Mouse (Mus musculus): ENCODE results near the gene Ptk7.
"Not testable (repeated sequence)": the region's sequence is repeated elsewhere in the genome, so short reads cannot be mapped to it uniquely, and the experiment has no call there.

The Ptk7 gene

DNA sequence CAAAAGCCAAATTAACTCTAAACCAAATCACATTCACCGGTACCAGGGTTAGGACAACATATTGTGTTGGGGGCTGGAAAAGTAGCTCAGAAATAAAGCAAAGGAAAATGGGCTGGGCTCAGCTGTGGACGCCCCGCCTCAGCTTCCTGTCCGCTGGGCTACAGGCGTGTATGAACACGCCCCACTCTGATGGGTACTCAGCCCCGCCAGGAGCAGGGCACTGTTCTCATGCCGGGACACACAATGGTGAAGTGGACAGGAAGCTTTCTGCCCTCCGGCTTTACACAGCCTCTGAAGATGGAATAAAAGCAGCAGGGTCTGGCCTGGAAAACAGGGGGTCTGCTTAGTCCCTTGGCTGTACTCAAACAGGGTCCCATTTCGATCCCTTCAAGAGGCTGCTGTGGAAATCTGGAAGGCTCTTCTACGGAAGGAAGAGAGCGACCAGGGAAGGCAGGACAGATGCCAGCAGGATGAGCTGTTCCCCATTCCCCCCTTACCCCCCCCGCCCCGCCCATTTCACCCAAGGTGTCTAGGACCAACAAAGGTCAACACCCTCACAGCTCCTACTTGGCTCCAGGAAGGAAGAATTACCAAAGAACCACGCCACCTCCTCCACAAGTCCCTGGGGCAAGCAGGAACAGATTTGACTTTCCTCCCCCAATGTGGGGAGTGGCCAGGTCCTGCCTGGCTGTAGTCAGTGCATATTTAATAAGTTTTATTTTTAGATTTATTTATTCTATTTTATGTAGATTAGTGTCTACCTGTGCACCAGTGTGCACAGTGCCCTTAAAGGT, 19.4 kb downstream of the Ptk7 start:
- no peak for DNase-seq (ENCODE audit: low spot score in 2 of 2)

DNA sequence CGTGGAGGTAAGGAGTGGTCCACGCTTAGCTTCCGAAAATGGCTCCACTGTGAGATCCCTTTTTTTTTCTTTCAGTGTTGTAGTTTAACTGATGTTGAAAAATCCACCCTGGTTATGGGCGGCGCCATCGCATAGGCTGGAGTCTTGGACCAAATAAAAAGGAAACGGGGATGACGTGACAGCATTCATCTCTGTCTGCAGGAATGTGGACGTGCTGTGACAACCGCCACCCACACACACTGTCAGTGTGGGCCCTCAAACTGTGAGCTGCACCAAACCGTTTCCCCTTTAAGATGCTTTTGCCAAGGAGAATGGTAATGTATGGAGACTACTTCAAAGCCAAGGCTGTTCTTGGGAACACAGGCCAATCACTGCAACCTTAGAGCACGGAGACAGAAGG, 23.3 kb downstream of the Ptk7 start:
- no peak for DNase-seq (ENCODE audit: low spot score in 2 of 2)

DNA sequence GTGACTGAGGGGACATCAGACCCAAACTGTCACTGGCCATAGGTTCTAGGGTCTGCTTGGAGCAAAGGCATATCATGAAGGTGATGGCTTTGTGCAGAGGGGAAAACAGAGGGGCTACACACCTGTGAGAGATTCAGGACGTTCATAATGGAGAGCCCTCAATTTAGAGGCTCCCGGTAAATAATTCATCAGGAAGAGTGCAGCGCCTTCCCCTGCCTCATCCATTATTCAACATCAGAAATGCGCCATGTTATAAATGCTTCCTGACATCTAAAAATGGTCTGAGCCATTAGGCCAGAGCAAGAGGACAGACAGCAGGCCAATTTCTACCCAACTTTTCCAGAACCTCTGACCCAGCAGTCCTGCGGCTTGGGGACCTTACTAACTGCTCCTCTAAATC, 24.2 kb downstream of the Ptk7 start:
- no peak for DNase-seq (ENCODE audit: low spot score in 2 of 2)

DNA sequence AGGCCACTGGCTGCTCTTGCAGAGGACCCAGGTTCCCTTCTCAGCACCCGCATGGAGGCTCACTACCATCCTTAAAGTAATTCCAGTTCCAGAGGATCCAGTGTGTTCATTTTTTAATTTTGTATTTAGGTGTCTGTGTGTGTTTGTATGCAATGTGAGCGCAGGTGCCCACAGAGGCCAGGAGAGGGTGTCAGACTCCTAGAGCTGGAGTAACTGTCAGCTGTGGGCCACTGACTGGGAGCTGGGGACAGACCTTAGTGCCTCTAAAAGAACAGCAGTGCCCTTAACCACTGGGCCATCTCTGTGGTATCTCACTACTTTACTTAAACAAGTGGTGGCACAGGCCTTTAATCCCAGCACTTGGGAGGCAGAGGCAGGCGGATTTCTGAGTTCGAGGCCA, 26.1 kb downstream of the Ptk7 start:
- no peak for DNase-seq (ENCODE audit: low spot score in 2 of 2)

DNA sequence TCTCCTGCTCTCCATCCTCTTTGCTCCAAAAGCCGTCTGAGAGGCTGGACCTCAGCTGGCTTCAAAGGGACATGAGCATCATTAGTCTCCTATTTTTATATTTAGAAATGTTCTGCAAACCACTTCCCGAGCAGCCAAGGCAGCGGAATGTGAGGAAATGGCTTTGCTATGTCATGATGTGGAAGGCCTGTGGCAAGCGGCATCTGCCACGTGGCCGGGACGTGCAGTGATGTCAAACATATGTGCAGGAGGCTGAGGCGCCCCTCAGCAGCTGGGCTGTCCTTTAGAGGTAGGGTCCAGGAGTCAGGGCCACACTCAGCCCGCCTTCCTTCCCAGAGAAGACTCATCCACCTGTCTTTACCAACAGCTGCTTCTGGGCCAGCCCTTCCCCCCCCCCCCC, 27.1 kb downstream of the Ptk7 start:
- no peak for DNase-seq (ENCODE audit: low spot score in 2 of 2)

DNA sequence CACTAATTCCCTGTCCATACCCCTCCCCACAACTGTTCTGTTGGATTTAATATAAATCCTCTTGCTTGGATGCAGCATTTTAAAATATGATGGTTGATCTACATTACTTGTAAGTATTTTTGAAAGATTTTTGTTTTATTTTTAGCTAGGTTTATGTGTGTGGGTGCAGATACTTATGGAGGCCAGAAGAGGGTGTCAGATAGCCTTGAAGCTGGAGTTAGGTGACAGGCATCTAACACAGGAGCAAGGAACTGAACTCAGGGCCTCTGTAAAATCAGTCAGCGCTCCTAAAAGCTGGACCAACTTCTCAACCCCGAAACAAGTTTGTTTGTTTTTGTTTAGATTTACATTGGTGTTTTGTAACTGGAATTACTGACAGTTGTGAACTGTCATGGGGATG, 28.7 kb downstream of the Ptk7 start:
- no peak for DNase-seq (ENCODE audit: low spot score in 2 of 2)

DNA sequence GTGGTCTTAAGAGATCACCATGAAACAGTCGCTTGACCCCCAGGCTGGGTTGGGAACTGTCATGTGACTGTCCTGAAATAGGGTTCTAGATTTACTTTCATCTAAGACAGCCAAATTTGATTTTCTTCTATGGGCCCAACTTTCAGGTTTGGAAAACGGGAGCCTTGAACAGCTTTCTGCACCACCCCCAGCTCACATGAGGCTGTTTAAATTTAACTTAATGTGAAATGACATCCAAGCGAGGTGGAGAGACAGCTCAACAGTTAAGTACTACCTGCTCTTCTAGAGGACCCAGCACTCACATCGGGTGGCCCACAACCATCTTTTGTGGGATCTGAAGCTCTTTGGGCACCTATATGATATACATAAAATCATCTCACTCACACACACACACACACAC, 30.3 kb downstream of the Ptk7 start:
- no peak for DNase-seq (ENCODE audit: low spot score in 2 of 2)

DNA sequence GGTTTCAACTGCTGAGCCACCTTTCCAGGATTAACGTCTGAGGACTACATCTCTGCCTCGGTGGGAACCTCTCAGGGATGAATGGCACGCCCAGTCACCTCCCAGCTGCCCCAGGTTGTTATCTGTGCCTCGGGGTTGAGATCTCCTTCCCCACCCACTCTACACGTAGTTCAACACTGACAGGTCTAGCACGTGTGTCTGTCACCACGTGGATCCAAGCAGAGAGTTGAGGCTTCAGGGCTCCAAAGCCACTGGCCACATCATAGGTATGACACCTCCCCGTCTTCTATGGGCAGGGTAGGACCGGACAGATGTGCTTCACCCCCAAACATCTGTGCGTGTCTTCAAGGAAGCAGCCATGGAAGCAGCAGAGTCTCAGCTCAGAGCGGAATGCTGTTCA, 31.3 kb downstream of the Ptk7 start:
- no peak for DNase-seq (ENCODE audit: low spot score in 2 of 2)

DNA sequence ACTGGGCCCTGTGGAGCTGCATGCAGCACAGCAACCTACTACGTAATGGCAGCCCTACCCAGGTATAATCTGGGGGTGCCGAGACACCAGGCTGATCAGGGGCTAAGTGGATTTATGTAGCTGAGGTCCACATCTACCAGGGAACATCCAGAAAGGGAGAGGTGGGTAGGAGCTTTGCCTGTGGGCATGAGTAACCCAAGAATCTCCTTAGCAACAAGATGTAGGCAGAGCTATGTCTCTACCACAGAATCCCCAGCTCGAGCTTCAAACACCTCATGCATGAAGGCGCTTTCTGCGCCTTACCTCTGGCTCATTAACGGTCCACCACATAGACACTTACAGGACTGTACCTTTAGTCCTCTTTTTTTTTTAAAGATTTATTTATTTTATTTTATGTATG, 34.0 kb downstream of the Ptk7 start:
- DNase-seq (ENCODE audit: low spot score in 2 of 2), result no peak

DNA sequence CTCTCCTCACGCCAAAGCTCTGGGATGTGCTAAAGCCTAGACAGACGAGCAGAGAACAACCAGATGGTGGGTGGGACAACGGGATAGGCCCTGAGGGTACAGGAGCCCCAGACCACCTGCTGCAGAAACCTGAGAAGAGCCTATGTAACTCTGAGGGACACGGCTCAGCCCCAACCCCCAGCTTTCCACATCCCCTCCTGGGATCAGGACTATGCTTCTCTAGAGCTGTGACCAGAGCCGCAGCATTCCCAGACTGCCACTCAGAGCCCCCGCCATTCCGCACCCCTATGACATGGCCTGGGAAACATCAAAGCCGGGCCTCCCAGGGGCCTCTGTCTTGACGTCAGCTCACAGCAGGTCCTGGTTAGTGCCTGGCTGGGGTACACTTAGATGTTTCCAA, 34.7 kb downstream of the Ptk7 start:
- no peak for DNase-seq (ENCODE audit: low spot score in 2 of 2)

DNA sequence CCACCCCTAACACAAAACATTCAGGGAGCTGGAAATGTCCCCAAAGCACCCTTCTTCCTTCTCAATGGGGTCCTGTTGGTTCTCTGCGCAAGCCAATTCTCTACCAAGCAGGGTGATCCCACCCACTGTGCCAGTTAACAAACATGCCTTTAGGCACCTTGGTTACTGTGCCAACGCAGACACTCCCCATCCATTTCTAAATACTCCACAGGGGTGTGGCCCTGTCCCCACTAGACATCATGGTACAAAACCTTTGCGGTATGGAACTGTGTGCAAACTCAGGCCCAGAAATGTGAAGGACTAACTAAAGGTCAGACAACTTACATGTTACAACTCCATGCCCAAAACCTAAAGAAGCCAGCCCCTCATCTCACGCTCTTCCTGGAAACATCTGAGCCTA, 36.2 kb downstream of the Ptk7 start:
- no peak for DNase-seq (ENCODE audit: low spot score in 2 of 2)

DNA sequence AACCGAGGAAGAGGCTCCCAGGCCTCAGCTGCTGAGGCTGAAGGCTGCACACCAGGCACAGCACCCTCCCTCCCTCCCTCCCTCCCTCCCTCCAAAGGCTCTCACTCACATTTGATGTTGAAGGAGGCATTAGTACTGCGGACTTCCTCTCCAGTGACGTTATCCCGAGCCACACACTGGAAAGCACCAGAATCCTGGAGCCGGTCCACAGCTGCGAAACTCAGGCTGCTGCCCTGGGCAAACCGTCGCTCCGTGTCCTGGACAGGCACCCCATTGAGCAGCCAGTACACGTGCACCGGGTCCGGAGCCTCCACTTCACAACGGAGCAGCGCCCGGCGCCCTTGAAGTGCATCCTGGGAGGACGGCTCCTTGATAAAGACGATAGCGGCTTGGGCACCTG, 37.9 kb downstream of the Ptk7 start:
- DNase-seq (ENCODE audit: low spot score in 2 of 2), result no peak

DNA sequence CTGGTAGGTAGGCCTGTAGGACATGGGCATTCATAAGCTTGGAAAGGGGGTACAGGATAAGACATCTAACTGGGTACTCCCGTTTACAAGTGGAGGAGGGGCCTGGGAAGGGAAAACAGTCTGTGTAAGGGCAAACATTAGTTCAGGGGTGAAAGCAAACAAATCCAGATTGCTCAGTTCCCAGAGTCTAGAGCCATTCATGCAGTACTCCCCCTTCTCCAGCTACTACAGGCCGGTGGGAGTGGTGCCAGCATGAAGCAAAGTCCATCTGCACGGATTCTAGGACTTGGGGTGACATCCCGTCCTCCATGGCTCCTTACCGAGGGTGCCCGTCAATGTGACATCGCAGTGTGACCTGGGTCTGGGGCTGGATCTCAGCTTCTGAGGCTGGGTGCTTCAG, 38.9 kb downstream of the Ptk7 start:
- DNase-seq (ENCODE audit: low spot score in 2 of 2), result no peak

DNA sequence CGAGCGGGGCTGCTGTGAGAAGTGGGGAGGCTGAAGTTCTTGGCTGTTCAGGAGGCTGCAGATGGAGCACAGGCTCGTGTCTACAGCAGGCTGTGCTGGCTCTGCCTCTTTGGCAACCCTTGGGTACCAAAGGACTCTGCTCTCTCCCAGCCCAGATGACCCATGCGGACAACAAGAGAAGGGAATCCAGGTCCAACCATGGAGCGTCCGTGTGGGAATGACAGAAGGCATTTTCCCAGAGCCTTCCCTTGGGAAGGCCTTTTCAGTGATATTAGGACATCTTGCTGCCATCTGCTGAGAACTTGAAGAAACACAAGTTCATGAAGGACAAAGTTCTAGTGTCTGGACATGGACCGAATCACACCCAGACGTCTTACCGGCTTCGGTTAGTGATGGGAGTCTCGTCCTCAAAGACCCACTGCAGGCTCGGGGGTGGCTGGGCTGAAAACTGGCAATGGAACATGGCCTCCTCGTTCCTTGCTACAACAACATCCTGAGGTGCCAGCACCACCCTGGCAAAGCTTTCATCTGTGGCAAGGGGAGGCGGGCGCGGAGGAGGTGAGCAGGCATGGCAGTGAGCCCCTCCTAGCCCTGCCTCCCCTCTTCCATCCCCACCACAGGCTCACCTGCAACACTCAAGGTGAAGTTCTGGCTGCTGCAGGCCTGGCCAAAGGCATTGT, 39.5 kb downstream of the Ptk7 start:
- no peak for DNase-seq (ENCODE audit: low spot score in 2 of 2)

DNA sequence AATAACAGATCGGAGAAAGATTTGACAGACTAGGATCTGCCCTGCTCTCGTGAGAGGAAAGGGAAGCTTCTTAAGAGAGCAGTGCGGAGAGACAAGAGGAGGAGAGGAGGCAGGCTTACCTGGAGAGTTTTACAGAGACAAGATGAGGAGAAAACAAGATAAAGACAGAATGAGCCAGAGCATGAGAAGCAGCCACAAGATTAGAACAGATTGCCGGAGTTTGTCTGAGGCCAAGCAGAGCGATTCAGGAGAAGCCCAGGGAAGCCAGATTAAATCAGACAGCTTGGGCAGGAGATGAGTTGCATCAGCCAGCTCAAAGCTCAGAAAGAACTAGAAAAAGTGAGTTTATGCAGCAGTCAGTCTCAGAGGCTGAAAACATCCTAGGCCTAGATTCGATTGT, 40.4 kb downstream of the Ptk7 start:
- no peak for DNase-seq (ENCODE audit: low spot score in 2 of 2)

DNA sequence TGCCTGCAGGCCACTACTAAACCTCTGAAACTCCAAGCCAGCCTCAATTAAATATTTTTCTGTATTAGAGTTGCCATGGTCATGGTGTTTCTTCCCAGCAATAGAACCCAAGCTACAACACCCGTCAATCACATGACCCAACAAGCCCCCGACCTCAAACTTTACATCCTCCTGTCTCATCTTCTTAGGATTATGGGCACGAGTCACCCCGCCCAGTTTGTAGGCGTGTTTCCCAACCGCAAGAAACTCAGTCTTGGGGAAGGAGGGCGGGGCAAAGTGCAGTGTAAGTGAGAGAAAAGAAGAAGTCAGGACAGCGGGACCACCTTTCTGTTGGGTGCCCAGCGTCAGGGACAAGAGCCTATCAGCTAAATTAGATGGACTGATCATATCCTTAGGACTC, 41.1 kb downstream of the Ptk7 start:
- no peak for DNase-seq (ENCODE audit: low spot score in 2 of 2)

DNA sequence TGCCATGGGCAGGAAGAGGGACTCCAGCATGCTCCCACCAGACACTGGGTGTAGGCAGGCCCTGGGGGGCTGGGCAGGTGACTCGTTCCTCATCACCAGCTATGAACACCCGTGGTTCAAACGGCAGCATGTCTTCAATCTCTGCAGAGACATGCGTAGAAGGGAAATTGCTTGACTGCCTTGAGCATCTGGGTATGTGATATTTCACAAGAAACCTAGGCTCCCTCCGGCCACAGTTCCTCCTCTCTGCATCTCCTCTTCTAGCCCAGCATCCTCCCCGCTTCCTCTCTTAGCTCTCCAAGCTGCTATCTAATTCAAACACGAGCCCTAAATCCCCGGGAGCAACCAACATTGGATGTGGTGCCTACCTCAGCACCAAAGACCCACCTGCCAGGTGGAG, 43.0 kb downstream of the Ptk7 start:
- DNase-seq (ENCODE audit: low spot score in 2 of 2), result no peak

DNA sequence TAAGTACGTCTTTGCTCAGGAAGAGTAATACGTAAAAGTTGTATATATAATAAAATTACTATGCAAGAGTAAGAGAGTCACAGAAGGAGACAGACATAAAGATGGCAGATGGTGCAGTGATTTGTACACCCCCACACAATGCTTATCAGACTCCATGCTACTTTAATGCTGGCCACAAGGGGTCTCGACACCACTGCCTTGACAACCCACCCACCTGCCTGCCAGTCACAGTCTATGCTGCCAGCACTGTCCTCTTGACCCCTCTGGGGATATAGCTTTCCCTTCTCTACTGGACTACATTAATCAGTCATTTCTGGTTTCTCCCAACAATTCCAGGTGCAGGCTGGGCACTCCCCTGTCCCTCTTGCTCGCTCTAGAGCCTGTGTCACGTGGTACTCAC, 50.7 kb downstream of the Ptk7 start:
- no peak for DNase-seq (ENCODE audit: low spot score in 2 of 2)

DNA sequence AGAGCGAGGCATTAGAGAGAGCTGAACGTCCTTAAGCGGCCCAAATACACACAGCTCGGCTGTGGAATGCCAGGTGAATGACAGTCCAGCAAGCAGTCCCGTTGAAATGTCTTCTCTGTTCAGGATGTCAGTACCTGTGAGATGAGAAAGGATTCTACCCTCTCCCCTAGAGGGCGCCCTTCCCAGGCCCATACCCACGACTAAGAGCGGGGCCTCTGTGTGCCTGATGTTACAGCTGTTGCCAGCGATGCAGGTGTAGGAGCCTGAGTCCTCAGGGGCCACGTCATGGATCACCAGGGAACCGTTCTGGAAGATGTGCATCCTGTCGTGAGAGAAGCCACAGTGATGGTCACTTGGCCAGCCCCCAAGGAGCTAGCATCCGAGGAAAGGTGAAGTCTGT, 53.2 kb downstream of the Ptk7 start:
- no peak for DNase-seq (ENCODE audit: low spot score in 2 of 2)

DNA sequence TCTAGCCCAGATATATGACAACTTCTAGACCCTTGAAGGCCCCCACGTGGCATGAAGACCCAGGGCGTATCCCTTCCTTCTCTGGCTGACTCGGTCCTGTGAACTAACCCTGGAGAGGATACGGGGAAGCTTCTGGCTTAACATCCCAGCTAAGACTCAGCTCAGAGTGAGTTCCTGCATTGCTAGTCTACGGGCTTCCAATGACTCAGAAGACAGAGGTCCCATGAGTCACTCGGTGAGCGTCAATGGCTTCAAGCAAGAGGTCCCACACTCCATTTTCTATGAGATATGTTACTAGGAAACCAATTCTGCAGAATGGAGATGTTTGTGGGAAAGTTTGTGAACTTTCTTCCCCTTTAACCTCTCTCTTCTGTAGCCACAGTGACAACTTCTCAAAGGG, 54.8 kb downstream of the Ptk7 start:
- no peak for DNase-seq (ENCODE audit: low spot score in 2 of 2)

DNA sequence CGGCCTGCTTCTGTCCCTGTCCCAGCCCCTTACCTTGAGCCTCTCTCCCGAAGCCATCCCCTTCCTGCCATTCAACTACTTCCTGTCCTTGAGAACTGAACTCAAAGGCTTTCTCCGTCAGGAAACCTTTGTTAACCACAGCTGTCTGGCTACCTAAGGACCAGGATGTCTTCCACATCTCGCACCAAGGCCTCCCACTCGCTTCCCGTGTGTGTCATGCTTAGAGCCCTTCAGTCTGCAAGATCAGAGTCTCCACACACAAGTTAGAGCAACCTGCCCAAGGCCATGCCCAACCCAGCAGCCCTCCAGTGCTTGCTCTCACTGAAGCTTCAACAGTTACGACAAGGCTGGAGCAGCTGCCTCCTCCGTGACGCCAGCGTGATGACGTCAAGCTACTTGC, 58.3 kb downstream of the Ptk7 start:
- DNase-seq (ENCODE audit: low spot score in 2 of 2), result no peak

DNA sequence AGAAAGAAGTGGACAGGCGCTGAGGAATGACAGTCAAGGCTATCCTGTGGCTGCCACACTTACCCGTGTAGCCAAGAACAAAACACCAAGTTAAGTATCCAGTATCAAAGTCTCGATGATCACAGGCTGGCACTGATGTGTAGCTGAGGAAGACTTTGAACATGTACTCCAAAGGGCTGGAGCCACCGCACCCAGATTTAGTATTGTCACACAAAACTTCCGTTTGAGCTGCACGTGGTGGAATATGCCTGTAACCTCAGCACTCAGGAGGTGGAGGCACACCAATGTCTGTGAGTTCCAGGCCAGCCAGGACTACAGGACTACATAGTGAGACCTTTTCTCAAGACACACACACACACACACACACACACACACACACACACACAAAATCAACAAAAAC, 70.2 kb downstream of the Ptk7 start:
- DNase-seq (ENCODE audit: low spot score in 2 of 2), result no peak

DNA sequence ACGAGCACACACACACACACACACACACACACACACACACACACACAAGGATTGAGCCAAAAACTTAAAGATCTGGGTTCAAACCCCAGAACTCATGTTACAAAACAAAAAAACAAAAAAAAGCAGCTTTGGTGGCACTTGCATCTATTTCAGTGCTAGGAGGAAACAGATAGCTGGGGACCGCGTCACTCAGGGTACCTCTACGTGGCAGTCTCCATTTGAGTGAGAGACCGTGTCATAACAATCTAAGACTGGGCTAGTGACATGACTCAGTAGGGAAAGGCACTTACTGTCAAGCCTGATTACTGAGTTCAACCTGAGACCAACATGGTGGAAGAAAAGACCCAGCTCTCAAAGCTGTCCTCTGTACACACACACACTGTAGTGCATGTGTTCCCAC, 71.2 kb downstream of the Ptk7 start:
- no peak for DNase-seq (ENCODE audit: low spot score in 2 of 2)

DNA sequence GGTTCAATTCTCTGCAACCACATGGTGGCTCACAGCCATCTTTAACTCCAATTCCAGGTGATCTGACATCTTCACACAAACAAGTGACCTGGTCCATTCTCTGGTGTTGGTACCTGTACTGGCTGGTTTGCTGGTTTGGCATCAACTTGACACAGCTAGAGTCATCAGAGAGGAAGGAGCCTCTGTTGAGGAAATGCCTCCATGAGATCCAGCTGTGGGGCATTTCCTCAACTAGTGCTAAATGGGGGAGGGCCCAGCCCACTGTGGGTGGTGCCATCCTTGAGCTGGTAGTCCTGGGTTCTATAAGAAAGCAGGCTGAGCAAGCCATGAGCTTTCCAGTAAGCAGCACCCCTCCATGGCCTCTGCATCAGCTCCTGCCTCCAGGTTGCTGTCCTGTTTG, 72.0 kb downstream of the Ptk7 start:
- DNase-seq (ENCODE audit: low spot score in 2 of 2), result not testable (repeated sequence)

All from frontal cortex, postnatal 25 days (tissue).